Mouse (Mus musculus) lung, embryonic 16.5 days (tissue): ENCODE measurements around the gene Ttyh3. TPM values are rescaled to one million over a fixed set of nuclear protein-coding genes. Genes with fewer than 3 reads are reported as not detected.

ENCODE experiments used
- ATAC-seq: fragments of 200-750 bp; cut with Nextera tagmentation; 2 replicates; pipeline ENCODE4 v1.8.0; 2017; ENCODE audit warnings: low read depth, mild to moderate bottlenecking, moderate library complexity
- H3K27ac ChIP-seq: fragments of 300-500 bp; sonication (generic); 2 replicates; pipeline ENCODE4 v1.5.1; 2014; ENCODE audit warnings: mild to moderate bottlenecking, control low read depth, low read length
- H3K27me3 ChIP-seq: fragments of 300-500 bp; sonication (generic); 2 replicates; pipeline ENCODE4 v1.6.1; 2014; ENCODE audit warnings: low read depth, low read length, mixed read lengths; ENCODE audit not compliant: control insufficient read depth, insufficient read depth
- H3K36me3 ChIP-seq: fragments of 300-500 bp; sonication (generic); 2 replicates; pipeline ENCODE4 v1.6.1; 2014; ENCODE audit warnings: low read length; ENCODE audit not compliant: control insufficient read depth, insufficient read depth
- H3K4me1 ChIP-seq: fragments of 300-500 bp; sonication (generic); replicated peaks from 2 replicates; pipeline ENCODE4 v1.6.1; 2014; ENCODE audit warnings: low read length, mixed read lengths; ENCODE audit not compliant: control insufficient read depth, insufficient read depth
- H3K4me2 ChIP-seq: fragments of 300-500 bp; sonication (generic); 2 replicates; pipeline ENCODE4 v1.6.1; 2014; ENCODE audit warnings: low read depth, low read length, control low read depth
- H3K4me3 ChIP-seq: fragments of 300-500 bp; sonication (generic); 2 replicates; pipeline ENCODE4 v1.5.1; 2014; ENCODE audit warnings: mild to moderate bottlenecking, low read length, control low read depth
- H3K9ac ChIP-seq: fragments of 300-500 bp; sonication (generic); 2 replicates; pipeline ENCODE4 v1.6.1; 2014; ENCODE audit warnings: low read length, control low read depth
- H3K9me3 ChIP-seq: fragments of 300-500 bp; sonication (generic); 2 replicates; pipeline ENCODE4 v1.6.1; 2016; ENCODE audit warnings: low read length; ENCODE audit not compliant: control insufficient read depth
- WGBS: fragments of 180-500 bp; shearing (Covaris S2); extraction: QIAGEN DNeasy Blood & Tissue Kit; methylation state at CpG from one replicate; pipeline ENCODE4 v1.1.7; 2014; 5-methylcytosine and 5-hydroxymethylcytosine counted together
- polyA plus RNA-seq: library from polyadenylated mRNA; unstranded; fragments of >200 nt; fragmentation: Nextera tagmentation; extraction: Ambion mirVana; gene quantifications from 2 replicates; pipeline ENCODE4 v1.2.1, GENCODE M21; 2015

Ttyh3 gene
- polyA plus RNA-seq = 27.9 and 29.4 TPM in 2 replicates

- H3K27ac ChIP-seq = peak within 1 kb of the TSS; percentile 92
- H3K4me3 ChIP-seq = peak within 1 kb of the TSS; percentile 87
- H3K4me1 ChIP-seq = peaks cover 47% of the 10 kb centered on the region
- peak; percentile 39; the same call in 1 of the 2 replicates for ATAC-seq
- under 1% methylated on average over 48 of the region's 62 CpGs for WGBS
- H3K4me2 ChIP-seq = peak within 1 kb of the TSS; percentile 85
- no peaks in the 10 kb centered on the region for H3K27me3 ChIP-seq
- H3K9ac ChIP-seq = peak within 1 kb of the TSS; percentile 95
- no peaks in the 10 kb centered on the region for H3K36me3 ChIP-seq
- no peaks in the 10 kb centered on the region for H3K9me3 ChIP-seq
These were observed at the start of gene Ttyh3 for GRCm38 (mm10) chr5:140648519-140649100. TSS of gene Ttyh3 (minus strand) at chr5:140649031.

- ATAC-seq = no peak
- H3K27ac ChIP-seq = no peak overlapping the region
- H3K4me3 ChIP-seq = no peak overlapping the region
- WGBS = 88% methylated on average over 7 of the region's 7 CpGs
- H3K36me3 ChIP-seq = peaks cover 5% of the 10 kb centered on the region
- H3K9ac ChIP-seq = no peak overlapping the region
- no peaks in the 10 kb centered on the region for H3K27me3 ChIP-seq
- H3K4me1 ChIP-seq = peaks cover 3% of the 10 kb centered on the region
- no peak overlapping the region for H3K4me2 ChIP-seq
- no peaks in the 10 kb centered on the region for H3K9me3 ChIP-seq
These were observed 47.2 kb upstream of the Ttyh3 start for GRCm38 (mm10) chr5:140695987-140696386.

- no peaks in the 10 kb centered on the region for H3K27me3 ChIP-seq
- WGBS = 61% methylated on average over 3 of the region's 3 CpGs
- no peak overlapping the region for H3K4me3 ChIP-seq
- peak; percentile 71 for ATAC-seq
- H3K4me1 ChIP-seq = no peaks in the 10 kb centered on the region
- no peak overlapping the region for H3K27ac ChIP-seq
- H3K9me3 ChIP-seq = no peaks in the 10 kb centered on the region
- H3K36me3 ChIP-seq = peaks cover 15% of the 10 kb centered on the region
- H3K9ac ChIP-seq = no peak overlapping the region
- no peak overlapping the region for H3K4me2 ChIP-seq
These were observed 39.6 kb upstream of the Ttyh3 start for GRCm38 (mm10) chr5:140688434-140688833.

GRCm38 (mm10) chr5:140684343-140685148 lies 35.7 kb upstream of the Ttyh3 start:
- Histone ChIP-seq H3K9me3 (no peaks in the 10 kb centered on the region), H3K4me3 (no peak overlapping the region), H3K36me3 (peaks cover 17% of the 10 kb centered on the region), H3K4me1 (no peaks in the 10 kb centered on the region), H3K27me3 (no peaks in the 10 kb centered on the region), H3K27ac (no peak overlapping the region), H3K4me2 (no peak overlapping the region), H3K9ac (no peak overlapping the region)
- WGBS = 58% methylated on average over 16 of the region's 16 CpGs
- ATAC-seq = peak; percentile 34; the same call in 1 of the 2 replicates

GRCm38 (mm10) chr5:140682113-140682512 lies 33.3 kb upstream of the Ttyh3 start:
- peaks cover 9% of the 10 kb centered on the region for H3K36me3 ChIP-seq
- no peak overlapping the region for H3K4me3 ChIP-seq
- 92% methylated on average over 6 of the region's 6 CpGs for WGBS
- no peak overlapping the region for H3K27ac ChIP-seq
- no peaks in the 10 kb centered on the region for H3K9me3 ChIP-seq
- H3K4me2 ChIP-seq = no peak overlapping the region
- no peaks in the 10 kb centered on the region for H3K27me3 ChIP-seq
- no peak for ATAC-seq
- H3K9ac ChIP-seq = no peak overlapping the region
- no peaks in the 10 kb centered on the region for H3K4me1 ChIP-seq

GRCm38 (mm10) chr5:140680950-140681349 lies 32.1 kb upstream of the Ttyh3 start:
- no peaks in the 10 kb centered on the region for H3K9me3 ChIP-seq
- H3K4me1 ChIP-seq = no peaks in the 10 kb centered on the region
- no peak for ATAC-seq
- H3K4me2 ChIP-seq = no peak overlapping the region
- WGBS = 86% methylated on average over 1 of the region's 1 CpGs
- no peak overlapping the region for H3K4me3 ChIP-seq
- no peaks in the 10 kb centered on the region for H3K27me3 ChIP-seq
- H3K9ac ChIP-seq = no peak overlapping the region
- peaks cover 10% of the 10 kb centered on the region for H3K36me3 ChIP-seq
- H3K27ac ChIP-seq = no peak overlapping the region

- H3K27ac ChIP-seq = no peak overlapping the region
- H3K36me3 ChIP-seq = peaks cover 7% of the 10 kb centered on the region; the same call in 1 of the 2 replicates
- H3K27me3 ChIP-seq = no peaks in the 10 kb centered on the region
- no peaks in the 10 kb centered on the region for H3K4me1 ChIP-seq
- no peak overlapping the region for H3K9ac ChIP-seq
- no peak overlapping the region for H3K4me2 ChIP-seq
- no peaks in the 10 kb centered on the region for H3K9me3 ChIP-seq
- no peak overlapping the region for H3K4me3 ChIP-seq
- no peak for ATAC-seq
- WGBS = 79% methylated on average over 6 of the region's 6 CpGs
These were observed 31.2 kb upstream of the Ttyh3 start for GRCm38 (mm10) chr5:140680051-140680450.

- H3K9me3 ChIP-seq = no peaks in the 10 kb centered on the region
- 85% methylated on average over 6 of the region's 6 CpGs for WGBS
- no peak for ATAC-seq
- no peaks in the 10 kb centered on the region for H3K27me3 ChIP-seq
- peaks cover 12% of the 10 kb centered on the region; the same call in 1 of the 2 replicates for H3K36me3 ChIP-seq
- no peak overlapping the region for H3K9ac ChIP-seq
- H3K27ac ChIP-seq = no peak overlapping the region
- H3K4me1 ChIP-seq = no peaks in the 10 kb centered on the region
- H3K4me2 ChIP-seq = no peak overlapping the region
- no peak overlapping the region for H3K4me3 ChIP-seq
These were observed 28.3 kb upstream of the Ttyh3 start for GRCm38 (mm10) chr5:140677137-140677536.

GRCm38 (mm10) chr5:140675640-140676039 lies 26.8 kb upstream of the Ttyh3 start:
- H3K27me3 ChIP-seq = no peaks in the 10 kb centered on the region
- H3K4me2 ChIP-seq = no peak overlapping the region
- 87% methylated on average over 11 of the region's 11 CpGs for WGBS
- ATAC-seq = no peak
- peaks cover 10% of the 10 kb centered on the region; the same call in 1 of the 2 replicates for H3K36me3 ChIP-seq
- no peak overlapping the region for H3K4me3 ChIP-seq
- H3K27ac ChIP-seq = no peak overlapping the region
- H3K4me1 ChIP-seq = no peaks in the 10 kb centered on the region
- no peak overlapping the region for H3K9ac ChIP-seq
- no peaks in the 10 kb centered on the region for H3K9me3 ChIP-seq
